Mouse (Mus musculus) heart, postnatal 0 days (tissue): ENCODE measurements at regions not wholly inside any gene's neighbourhood (a gene's known extent, or its start where the extent isn't known, plus 50 kb on each side); places are given as distances from the start of the nearest gene placed in this dataset.

Experiments used
- CTCF ChIP-seq: IDR thresholded peaks from 2 replicates; pipeline ENCODE4 v1.5.1; 2016; ENCODE audit warnings: antibody characterized with exemption, control low read depth, low read depth
- EP300 ChIP-seq: IDR thresholded peaks from 2 replicates; pipeline ENCODE4 v1.6.1; 2016; ENCODE audit warnings: antibody characterized with exemption, low read depth

DNA sequence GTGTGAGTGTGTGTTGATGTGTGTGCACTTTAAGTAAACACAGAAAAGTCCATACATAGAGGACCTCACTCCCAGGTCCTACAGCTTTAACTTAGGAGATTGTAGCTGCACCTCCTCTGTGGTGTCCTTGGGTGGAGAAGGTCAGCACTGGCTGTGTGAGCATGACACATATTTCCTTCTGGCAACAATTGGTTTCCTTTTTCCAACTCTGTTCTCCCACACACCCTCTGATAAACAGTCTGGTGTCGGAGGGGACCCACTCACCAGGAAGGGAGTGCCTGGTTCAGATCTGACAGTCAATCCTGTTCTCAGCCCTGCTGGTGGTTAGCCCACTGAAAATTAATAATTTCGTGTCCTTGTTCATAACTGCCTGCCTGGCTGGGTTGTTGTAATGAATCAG, 276.7 kb downstream of the Ccdc91 start:
- TF ChIP-seq CTCF (no peak), EP300 (0 out of 2 replicates have a peak, but pooled peaks have one; percentile 26)
